Mouse (Mus musculus) testis, postnatal 10 days (tissue): ENCODE measurements at regions not wholly inside any gene's neighbourhood (a gene's known extent, or its start where the extent isn't known, plus 50 kb on each side); places are given as distances from the start of the nearest gene placed in this dataset.

ENCODE experiments used
- DNase-seq: peaks from one replicate; pipeline ENCODE4 v3.0.0; 2021; ENCODE audit warnings: low spot score

DNA sequence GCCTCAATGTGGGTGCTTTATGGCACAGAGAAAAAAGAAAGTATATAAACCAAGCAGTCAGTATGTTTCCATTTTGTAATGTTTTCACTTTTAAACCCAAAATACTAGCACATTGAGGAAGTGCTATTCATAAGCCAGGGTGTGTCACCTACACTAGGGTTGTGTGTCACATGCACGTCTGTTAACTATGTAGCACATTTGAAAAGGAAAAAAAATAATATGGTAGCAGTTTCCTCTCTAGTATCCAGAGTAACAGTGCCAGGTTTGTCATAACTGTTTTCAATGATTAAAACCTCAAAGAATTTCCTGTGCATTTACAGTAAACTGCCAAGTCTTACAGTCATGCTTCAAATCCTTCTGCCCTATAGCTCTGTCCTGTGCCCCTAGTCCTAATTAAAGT, 424.8 kb downstream of the Tmem161b start:
- DNase-seq, result no peak

DNA sequence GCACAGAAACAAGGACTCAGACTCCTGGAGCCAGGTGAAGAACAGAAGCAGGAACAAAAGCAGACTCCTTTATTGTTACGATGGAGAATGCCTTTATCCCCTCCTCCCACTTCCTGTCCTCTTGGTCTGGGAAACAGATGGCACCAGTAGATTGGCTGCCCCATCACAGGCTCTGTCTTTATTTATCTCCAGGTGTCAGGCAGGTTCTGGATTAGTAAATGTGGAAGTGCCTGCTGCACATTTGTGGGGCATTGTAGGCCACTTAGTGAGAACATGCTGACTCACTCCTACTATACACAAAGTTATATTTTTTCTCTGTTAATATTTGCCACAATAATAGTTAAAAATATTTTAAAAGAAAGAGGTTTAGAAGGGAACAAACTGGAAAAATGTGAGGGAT, 426.0 kb downstream of the Tmem161b start:
- DNase-seq, result no peak

DNA sequence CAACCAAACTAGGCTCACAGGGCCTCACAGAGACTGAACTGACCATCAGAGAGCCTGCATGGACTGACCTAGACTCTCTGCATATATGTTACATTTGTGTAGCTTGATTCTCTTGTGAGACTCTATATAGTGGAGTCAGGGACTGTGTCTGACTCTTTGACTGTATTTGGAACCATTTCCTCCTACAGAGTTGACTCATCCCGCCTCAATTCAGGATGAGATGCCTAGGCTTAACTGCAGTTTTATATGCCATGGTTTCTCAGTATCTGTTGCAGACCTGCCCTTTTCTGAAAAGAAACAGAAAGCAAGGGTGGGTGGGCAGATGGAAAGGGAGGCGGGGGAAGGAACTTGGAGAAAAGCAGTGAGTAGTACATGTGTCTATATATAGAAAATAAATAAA, 441.9 kb downstream of the Tmem161b start:
- no peak for DNase-seq

DNA sequence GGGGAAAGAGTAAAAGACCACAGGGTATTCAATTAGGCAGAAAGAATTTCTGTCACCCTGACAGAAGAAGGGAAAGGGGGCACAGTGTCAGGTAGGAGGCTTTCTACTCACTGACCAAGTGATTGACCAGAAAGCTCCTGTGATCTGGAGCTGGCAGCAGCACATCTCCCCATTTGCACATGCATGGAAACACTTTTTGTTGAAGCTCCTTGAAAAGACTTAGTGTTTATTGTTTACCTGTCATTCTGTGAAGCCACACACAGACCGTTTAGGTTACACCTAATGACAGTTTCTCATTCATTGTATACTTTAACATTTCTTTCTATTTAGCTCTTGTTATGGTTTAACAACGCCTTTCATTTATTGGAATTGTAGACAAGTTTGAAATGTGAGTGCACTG, 458.9 kb downstream of the Tmem161b start:
- no peak for DNase-seq

DNA sequence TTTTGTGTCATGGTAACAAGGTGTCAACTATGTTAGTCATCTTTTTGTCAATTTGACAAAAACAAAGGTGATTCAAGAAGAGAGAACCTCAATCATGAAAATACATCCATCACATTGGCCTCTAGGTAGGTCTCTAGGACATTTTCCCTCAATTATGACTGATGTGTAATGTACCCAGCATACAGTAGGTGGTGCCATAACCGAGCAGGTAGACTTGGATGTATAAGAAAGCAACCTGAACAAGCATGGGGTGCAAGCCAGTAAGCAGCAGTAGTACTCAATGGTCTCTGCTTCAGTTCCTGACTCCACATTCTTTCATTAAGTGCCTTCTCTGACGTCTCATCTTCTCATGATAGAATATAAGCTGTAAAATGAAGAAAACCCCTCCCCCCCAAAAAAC, 463.8 kb downstream of the Tmem161b start:
- no peak for DNase-seq

DNA sequence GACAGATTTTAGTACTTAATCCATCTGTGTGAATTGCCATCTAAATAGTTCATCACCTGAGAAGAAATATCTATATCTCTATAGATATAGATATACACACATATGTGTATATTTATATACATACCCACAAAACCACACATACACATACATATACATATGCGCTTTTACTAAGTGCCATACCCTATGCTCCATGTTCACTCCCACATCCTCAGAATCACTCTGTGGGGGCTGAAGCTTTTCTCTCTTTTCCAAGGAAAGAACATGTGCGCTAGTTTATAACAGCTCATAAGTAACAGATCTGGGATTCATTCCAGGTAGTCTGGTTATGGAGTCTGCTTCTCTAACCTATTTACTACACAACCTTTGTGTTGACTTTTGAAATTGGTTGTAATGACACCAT, 471.4 kb downstream of the Tmem161b start:
- no peak for DNase-seq

DNA sequence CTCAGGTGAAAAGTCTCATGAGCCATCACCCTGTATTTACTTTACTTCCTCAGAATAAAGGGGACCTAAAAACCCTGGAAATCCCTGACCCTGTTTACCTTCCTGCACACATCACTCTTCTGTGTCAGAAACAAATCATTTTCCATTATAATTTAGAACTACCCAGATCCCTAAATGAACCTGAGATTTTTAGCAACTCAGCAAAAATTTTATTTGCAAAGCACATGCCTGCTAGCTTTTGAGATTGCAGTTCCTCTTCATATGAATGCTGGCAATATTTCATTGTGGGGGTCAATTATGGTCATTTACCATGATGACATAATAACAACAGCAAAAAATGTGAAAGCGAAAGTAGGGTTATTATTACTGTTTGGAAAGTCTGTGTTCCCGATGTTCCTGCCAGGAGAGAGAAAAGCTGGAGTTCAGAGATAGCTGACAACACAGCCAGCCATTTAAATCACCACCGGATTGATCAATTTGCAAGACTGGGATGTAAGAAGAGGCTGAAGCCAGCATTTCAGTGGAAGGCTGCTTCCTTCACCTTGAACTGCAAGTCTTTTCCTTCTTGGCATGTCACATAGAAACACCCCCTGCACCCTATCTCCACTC, 476.5 kb downstream of the Tmem161b start:
- DNase-seq, result no peak

DNA sequence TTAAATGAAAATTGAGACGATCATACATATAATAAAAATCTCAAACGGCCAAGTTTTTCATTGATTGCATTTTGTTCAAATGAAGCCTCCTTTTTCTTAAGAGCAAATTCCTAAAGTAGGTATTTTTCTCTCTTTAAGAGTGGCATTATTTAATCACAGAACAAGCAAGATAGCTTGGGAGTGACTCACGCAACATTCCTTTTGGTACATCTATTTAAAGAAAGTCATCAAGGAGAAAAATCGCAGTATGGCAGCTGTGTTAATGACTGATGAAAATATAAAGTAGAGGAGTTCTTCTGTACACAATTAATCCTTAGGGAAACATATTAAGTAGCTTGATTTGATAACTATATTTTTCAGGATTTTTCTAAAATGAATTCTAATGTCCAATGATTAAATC, 448.0 kb upstream of the Ccnh start:
- no peak for DNase-seq

DNA sequence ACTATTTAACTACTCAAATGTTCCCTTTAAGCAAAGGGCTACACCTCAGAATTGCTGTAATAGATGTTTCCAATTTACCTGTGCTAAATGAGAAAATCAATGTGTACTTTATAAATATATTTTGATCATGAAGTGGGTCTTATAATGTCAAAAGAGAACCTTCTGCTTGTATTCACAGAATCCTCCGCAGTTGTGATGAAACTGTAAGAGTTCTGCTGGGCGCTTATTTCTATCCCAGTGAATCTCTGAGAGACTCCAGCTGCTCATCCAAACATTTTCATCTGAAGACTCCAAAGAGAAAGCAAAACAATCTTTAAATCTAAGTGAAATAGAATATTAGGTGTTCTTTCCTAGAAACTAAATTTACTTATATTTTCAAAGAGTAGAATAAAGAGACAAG, 440.9 kb upstream of the Ccnh start:
- no peak for DNase-seq

DNA sequence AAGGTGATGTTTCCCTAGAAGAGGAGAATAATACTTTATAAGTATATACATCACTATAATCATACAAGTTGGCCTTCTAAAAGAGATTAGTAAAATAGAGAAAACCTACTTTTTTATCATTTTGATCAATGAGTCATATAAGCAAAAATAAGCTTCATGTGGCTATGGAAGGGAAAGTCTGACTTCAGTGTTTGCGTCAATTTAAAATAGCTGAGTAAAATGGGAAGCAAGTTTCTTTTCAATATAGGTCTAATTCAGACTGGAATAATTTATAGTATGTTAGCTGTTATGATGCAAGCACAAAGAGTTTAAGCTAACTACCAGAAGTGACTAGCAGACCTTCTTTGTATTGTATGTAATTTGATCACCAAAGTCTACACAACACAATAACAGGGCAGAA, 440.0 kb upstream of the Ccnh start:
- DNase-seq, result no peak

DNA sequence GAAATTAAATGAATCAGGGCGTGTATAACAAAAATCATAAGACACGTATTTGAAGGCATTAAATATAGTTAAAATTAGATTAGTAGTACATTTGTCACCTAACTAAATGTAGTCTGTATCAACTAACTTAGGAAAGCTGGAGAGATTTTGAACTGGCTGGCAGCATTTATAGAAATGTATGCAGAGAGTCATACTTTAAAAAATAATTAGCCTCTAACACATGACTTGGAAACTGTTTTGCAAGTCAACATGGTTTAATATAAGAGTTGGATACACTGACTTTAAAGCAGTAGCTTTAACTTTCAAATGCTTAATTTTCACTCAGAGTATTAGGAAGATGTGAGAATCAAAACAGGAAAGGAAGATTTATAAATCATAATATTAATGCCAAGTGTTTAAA, 439.1 kb upstream of the Ccnh start:
- no peak for DNase-seq

DNA sequence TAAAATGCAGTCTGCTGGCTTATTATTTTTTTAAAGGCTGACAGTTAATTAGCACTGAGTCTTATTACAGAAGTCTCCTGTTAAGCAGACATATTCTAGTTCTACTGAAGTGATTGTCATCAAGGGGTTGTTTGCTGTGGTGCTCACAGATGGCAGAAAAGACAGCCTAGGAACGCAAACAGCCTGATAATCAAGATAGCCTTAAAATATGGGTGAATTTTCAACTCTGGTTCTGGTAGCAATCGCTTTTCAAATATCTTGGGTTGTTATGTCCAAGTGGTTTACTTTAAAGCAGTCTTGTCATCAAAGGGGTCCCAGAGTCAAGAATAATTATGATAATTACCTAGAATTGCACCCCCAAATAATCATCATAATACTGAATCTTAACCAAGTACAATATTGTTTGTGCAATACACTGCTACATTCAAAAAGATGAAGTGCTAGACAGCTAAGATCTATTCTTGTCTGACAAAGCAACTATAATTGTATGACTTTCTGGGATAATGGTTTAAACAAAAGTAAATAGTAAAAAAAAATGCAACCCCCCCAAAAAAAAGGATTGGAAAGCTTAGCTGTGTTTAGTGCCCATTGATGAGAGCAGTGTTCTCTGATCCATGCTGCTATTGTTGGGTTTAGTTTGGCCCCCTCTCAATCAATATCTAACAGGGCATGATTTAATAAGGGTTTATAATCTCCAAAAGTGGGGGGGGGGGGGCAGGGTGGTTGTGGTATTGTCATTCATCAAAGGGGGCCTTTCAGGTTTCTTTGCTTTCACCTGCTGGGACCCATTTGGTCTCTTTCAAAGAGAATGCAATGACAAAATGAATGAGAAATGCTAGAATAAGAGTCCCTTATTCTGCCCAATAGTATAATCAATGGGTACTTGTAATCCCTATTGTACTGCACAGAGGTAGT, 437.4 kb upstream of the Ccnh start:
- DNase-seq, result no peak

DNA sequence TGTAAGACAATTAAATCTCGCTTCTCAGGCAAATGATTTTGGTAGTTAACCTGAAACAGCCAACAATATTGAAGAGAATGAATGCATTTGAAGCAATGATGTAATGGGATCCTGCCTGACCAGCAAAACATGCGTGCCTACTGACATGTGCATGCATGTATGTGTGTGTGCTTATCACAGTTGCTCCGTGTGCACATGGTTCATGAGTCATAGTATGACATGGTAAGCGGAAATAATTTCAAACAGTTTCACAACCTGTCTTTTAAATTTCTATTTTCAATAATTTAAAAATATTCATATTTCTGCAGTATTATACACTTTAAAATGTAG, 436.8 kb upstream of the Ccnh start:
- no peak for DNase-seq

DNA sequence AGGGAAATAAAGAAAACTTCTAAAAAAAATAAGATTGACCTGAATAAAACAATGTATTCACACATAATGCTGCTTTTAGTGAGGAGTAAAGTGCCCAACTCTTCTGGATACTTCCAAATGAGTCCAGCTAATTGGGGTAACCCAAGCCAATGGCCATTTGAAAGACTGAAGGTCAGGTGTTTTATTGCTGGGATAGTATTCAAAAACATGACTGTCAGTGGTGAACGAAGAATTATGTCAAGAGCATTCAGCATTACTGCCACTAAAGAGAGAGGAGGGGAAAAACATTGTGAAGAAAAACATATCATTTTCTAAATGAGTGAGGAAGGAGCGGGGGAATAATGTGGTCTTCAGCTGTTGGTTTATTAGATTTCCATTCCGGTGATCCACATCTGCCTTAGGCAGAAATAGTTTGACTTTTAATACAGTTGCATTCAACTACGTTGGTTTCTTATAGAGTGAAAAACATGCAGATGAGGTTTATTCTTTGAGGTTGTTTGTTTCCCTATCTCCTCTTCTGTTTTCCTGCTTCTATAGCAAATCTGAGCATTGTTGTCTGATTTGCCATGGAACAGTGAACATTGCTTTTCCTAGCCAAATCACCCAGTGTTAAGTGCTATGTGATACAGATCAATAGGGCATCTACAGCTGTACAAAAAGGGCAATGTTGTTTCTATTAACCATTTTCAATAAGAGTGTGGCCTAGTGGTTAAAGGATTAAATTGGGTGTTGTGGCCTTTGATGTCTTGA, 435.3 kb upstream of the Ccnh start:
- DNase-seq, result no peak

DNA sequence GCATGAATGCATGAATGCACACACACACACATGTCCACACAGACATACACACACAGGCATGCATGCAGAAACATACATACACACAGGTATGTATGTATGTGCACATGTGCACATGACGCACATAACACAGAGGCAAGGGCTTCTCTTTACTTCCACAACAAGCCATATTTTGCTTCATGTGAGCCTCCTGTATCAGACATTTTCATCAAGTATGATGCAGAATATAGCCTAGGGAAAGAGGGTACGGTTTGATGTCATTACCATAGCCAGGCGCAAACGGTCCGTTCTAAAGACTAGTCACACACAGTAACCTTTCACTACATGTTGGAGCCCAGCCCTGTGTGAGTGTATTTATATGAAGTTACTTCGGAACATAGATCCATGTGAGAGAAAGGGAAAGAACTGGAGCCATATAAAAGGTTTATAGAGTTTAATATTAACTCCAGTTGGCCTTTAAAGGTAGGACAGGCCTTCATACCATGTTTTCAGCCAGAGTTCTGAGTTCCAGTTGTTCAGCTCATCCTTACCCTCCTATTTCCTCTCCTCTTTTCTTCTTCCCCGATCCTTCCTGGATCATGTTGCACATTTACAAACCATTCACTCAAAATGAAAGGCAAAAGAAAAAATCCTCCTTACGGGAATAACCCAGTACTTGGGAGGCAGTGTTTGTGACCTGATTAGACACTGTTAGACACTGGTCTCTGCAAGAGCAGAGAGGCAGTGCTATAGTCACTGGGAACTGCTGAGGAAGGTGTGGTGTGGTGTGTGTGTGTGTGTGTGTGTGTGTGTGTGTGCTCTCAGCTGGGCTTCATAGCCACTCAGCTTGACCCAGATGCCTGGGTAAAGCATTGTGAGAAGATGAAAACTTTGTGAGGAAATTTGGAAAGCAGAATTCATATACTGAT, 434.1 kb upstream of the Ccnh start:
- DNase-seq, result no peak

DNA sequence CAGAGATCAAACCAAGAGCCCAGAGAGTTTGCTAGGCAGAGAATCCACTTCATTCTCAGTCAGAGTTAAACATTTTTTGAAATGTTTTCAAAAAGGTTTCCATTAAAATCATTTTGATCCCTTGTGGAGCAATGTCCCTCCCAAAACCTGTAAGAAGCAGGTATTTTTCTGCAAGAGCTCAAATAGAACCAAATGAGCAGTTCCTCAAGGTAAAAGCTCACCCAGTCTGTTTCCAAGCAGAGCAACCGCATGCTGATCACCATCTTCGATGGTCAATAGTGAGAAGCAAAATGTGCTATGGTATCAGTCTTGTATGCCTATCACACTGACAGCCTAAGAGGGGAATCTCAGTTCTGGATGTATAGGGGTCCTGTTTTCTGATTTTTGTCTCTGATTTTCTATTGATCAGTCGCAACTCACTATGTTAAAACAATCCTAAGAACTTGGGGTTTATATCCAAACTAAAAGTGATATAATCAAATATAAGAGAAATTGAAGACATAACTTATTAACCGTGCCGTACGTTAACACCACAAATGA, 432.3 kb upstream of the Ccnh start:
- DNase-seq, result no peak

DNA sequence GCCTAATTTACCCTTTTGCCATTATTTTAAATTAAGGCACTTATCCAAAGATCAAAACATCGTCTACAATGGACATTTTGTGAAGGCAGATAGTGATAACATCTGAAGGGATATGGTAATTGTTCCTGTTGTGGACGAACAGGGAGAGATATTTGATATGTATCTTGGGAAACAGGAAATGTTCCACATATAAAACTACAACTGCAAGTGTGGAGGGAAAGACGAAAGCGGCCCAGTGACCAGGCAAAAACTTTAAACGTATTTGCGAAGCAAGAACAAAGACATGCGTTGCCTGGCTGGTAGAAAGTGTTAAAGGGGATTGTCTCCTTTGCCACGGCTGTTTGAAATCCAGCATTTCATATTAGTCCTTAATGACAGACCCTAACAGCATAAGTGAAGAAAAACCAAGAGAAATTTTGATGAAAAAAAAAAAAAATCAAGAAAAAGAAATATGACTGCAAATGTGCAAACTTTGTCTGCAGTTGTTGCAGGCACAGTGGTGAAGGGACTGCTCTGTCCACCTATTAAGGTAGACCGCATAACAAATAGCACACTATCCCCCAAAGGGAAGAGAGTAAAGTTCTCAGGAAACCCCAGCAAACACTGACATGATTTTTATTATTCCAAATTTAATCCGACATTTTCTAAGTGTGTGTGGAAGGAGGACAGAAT, 431.2 kb upstream of the Ccnh start:
- no peak for DNase-seq

DNA sequence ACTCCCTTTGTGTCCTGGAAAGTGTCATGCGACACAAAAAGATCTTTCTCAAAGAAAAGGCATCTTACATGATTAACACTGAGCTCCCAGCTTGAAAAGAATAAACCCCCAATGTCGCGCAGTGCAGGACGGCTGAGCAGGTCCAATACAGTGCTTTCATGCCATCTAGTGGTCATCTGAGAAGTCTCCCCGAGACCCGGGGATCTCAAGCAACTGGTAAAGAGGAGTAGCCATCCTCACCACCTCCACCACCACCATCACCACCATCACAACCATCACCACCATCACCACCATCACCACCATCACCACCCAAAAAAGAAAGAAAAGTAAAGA, 430.7 kb upstream of the Ccnh start:
- DNase-seq, result peak; percentile 59

DNA sequence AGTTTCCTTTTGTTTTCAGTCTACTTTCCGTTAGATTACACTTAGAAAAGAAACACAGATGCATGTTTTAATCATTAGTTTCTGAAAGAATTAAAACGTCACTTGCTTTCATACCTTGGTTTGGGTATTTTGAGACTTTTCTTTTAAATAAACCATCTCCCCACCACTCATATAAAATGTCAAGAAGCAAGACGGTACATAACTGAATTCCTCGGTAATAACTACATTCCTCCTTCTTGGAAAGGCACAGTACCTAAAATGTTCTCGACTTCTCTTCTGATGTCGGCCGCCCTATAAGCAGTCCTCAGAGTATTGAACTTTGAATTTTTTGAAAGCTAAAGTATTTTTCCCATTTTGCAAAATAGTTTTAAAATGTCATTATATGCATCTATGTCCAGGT, 430.1 kb upstream of the Ccnh start:
- no peak for DNase-seq

DNA sequence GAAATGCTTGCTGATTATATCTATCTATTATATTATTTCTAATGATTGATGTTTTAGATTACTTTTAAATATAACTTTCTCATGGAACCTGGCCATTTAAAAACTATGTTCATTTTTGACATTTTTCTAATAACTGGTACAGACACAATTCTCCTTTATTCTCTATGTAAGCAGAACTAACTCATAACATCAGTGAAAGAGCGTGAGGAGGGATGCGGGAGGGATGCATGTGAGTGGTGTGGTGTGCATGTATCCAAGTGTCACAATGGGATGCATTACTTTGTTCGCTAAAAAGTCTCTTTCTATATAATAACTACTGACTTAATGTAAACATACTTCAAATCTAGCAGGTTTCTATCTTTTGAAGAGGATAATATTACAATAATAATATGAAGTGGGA, 428.7 kb upstream of the Ccnh start:
- DNase-seq, result no peak

DNA sequence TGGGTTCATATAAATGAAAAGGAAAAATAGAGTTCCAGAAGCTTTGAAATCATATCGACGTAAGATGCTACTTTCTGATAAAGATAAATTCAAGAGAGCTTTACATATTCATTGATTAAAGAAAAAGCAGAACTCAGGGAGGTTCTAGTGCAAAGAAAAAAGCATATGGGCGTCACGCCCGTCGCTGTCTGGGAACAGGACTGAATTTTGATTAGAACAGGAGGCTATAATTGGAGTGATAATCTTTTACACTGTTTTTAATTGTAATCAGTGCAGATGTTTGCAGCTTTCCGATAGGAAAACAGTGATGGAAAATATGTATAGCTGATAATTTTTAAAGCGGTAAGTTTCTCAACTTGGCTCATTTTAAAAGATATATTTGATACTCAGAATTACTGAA, 428.2 kb upstream of the Ccnh start:
- no peak for DNase-seq

DNA sequence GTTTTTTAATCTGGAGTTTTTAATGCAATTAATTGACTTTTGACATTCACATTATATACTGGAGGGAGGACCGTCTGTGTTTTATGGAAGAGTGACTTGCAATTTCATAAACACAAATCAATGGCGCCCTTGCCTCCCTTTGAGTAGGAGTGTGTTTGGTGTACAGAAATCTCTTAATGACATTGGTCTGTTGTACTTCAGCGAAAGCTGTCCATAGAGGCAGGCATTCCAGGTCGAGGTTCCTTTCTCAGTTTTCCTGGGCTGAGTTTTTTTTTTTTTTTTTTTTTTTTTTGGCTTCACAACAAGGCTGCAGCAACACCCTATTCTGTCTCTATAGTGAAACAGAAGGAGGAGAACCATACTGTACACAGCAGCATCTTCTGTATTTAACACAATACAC, 427.4 kb upstream of the Ccnh start:
- DNase-seq, result no peak
